Mouse (Mus musculus): ENCODE measurements around the gene Mas1. TPM values are rescaled to one million over a fixed set of nuclear protein-coding genes. Genes with fewer than 3 reads are reported as not detected.
A peak's percentile ranks its signal among the peaks of the same experiment; 100 is the strongest.

Mas1 gene
- total and polyA plus RNA-seq, 3 experiments: not detected

DNA sequence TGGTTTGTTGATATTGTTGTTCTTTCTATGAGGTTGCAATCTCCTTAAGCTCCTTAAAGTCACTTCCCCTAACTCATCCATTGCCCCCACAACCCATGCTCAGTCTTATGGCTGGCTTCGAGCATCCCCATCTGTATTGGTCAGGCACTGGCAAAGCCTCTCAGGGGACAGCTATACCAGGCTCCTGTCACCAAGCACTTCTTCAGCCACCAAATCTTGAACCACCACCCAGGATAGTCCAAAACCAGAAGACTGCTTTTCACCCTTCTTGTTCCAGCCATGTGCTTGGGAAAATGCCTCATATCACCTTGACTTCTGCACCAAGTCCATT, 57.0 kb downstream of the Mas1 start:
- no peak for DNase-seq (ENCODE audit: low read depth, low spot score)
- H3K9me3 ChIP-seq (replicated peaks; ENCODE audit: insufficient read depth, low read length): no peaks in the 10 kb centered on the region
- H3K27ac ChIP-seq (ENCODE audit: control insufficient read depth, low read depth, low read length): no peak overlapping the region
- H3K9ac ChIP-seq (ENCODE audit: control insufficient read depth, low read depth, low read length, poor library complexity, severe bottlenecking): no peak overlapping the region
- H3K36me3 ChIP-seq (ENCODE audit: control insufficient read depth in 1 of 2, insufficient read depth in 2 of 2, low read length in 2 of 2): no peaks in the 10 kb centered on the region
- no peak overlapping the region for H3K4me3 ChIP-seq (ENCODE audit: control insufficient read depth in 1 of 2, insufficient read depth in 1 of 2, low read depth in 2 of 2, low read length in 2 of 2)
- no peaks in the 10 kb centered on the region for H3K27me3 ChIP-seq (ENCODE audit: control insufficient read depth in 1 of 2, insufficient read depth in 2 of 2, low read length in 2 of 2)
- TF ChIP-seq EP300 (IDR thresholded peaks at IDR 0.05; ENCODE audit: low read depth in 1 of 2, low read length in 2 of 2) (no peak), GATA1 (IDR thresholded peaks at IDR 0.05; ENCODE audit: low read depth, low read length) (no peak), MYB (IDR thresholded peaks at IDR 0.05; ENCODE audit: low read depth, low read length) (no peak), KAT2A (conservative IDR thresholded peaks at IDR 0.05; ENCODE audit: low read depth, low read length) (no peak), ZMIZ1 (IDR thresholded peaks at IDR 0.05; ENCODE audit: low read depth, low read length) (no peak), RAD21 (IDR thresholded peaks at IDR 0.05; ENCODE audit: low read depth, low read length) (no peak), TBP (IDR thresholded peaks at IDR 0.05; ENCODE audit: low read depth, low read length) (no peak)
- no peaks in the 10 kb centered on the region; a peak in 1 of 4 replicates for H3K4me1 ChIP-seq (ENCODE audit: control insufficient read depth in 1 of 2, insufficient read depth in 2 of 2, low read length in 2 of 2)
- H3K79me2 ChIP-seq (ENCODE audit: control insufficient read depth, insufficient read depth, low read length, poor library complexity): no peaks in the 10 kb centered on the region

DNA sequence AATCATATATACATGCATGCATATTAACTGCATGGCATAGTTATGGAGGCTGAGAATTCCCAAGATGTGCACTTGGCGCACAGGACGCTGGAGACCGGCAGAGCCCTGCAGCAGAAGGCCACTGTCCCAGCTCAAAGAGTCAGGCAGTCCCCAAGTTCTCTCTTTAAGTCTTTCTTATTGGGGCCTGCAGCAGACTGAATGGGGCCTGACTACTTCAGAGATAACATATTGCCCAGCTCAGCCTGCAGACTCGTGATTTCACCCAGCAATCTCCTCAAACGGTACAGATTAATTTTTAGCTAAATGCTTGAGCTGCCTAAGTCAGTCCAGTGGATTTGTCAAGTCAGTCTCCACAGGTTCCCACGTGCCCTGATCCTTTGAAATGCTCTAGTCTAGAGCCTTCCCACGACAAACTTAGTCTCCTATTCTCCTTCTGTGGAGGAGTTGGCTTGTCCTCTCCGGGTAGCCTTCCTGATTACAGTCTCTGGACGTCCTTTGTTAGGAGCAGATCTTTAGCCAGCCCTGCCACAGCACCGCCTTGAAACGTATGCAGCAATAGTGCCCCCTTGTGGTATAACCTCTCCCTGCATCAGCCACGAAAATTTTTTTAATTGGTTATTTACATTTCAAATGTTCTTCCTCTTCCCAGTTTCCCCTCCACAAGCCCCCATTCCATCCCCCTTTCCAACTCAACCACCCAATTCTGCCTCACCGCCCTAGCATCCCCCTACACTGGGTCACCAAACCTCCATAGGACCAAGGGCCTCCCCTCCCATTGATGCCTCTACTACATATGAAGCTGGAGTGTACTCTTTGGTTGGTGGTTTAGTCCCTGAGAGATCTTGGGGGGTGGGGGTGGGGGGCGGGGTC, 57.6 kb downstream of the Mas1 start:
- no peak overlapping the region for H3K4me3 ChIP-seq (ENCODE audit: control insufficient read depth in 1 of 2, insufficient read depth in 1 of 2, low read depth in 2 of 2, low read length in 2 of 2)

DNA sequence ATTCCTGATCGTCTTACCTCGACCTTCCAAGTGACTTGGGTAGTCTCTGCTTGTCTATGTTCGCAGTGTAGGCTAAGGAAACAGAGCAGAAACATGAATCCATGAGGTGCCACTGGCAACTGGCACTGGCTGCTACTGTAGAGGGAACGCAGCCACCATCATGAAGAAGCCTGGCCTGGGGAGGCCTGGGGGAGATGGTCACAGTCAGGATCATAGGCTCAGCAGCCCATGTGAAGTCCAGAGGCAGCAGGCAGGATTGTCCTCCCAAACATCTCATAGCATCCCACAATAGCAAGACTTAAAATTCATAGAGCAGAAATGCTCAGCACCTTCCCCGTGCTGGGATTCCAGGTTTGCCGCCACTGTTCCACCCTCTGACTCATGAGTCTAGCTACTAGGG, 59.1 kb downstream of the Mas1 start:
- TF ChIP-seq ELF1 (IDR thresholded peaks at IDR 0.05; ENCODE audit: low read depth, low read length) (no peak), BHLHE40 (IDR thresholded peaks at IDR 0.05; ENCODE audit: borderline replicate concordance, low read depth, low read length) (no peak), POLR2A (IDR thresholded peaks at IDR 0.05; ENCODE audit: control insufficient read depth in 1 of 2, insufficient read depth in 1 of 2, low read depth in 1 of 2, low read length in 2 of 2, poor library complexity in 1 of 2) (no peak), UBTF (IDR thresholded peaks at IDR 0.05; ENCODE audit: borderline replicate concordance, insufficient read depth, low read depth, low read length) (no peak), HCFC1 (IDR thresholded peaks at IDR 0.05; ENCODE audit: low read depth, low read length) (no peak), USF1 (IDR thresholded peaks at IDR 0.05; ENCODE audit: low read depth, low read length) (no peak), USF2 (IDR thresholded peaks at IDR 0.05; ENCODE audit: borderline replicate concordance in 1 of 2, insufficient read depth in 1 of 2, low read depth in 1 of 2, low read length in 2 of 2) (no peak), ZMIZ1 (IDR thresholded peaks at IDR 0.05; ENCODE audit: low read depth, low read length) (no peak), GABPA (IDR thresholded peaks at IDR 0.05; ENCODE audit: low read depth, low read length) (no peak), MAX (IDR thresholded peaks at IDR 0.05; ENCODE audit: low read length) (no peak)
- H3K27me3 ChIP-seq (ENCODE audit: control insufficient read depth in 1 of 2, insufficient read depth in 2 of 2, low read length in 2 of 2): no peaks in the 10 kb centered on the region; a peak in 1 of 4 replicates
- H3K36me3 ChIP-seq (ENCODE audit: control insufficient read depth in 1 of 2, insufficient read depth in 2 of 2, low read length in 2 of 2): no peaks in the 10 kb centered on the region
- no peak overlapping the region for H3K9ac ChIP-seq (ENCODE audit: control insufficient read depth, low read depth, low read length, poor library complexity, severe bottlenecking)
- DNase-seq (ENCODE audit: low read depth, low spot score): no peak
- no peaks in the 10 kb centered on the region for H3K79me2 ChIP-seq (ENCODE audit: control insufficient read depth, insufficient read depth, low read length, poor library complexity)
- no peak overlapping the region for H3K4me3 ChIP-seq (ENCODE audit: control insufficient read depth in 1 of 2, insufficient read depth in 1 of 2, low read depth in 2 of 2, low read length in 2 of 2)
- H3K9me3 ChIP-seq (replicated peaks; ENCODE audit: insufficient read depth, low read length): no peaks in the 10 kb centered on the region
- H3K27ac ChIP-seq (ENCODE audit: control insufficient read depth, low read depth, low read length): no peak overlapping the region
- H3K4me1 ChIP-seq (ENCODE audit: control insufficient read depth in 1 of 2, insufficient read depth in 2 of 2, low read length in 2 of 2): no peaks in the 10 kb centered on the region

More for the DNA sequence above, 57.6 kb downstream of the Mas1 start:
- Histone ChIP-seq H3K27me3 (ENCODE audit: control insufficient read depth in 1 of 2, insufficient read depth in 2 of 2, low read length in 2 of 2) (no peaks in the 10 kb centered on the region), H3K79me2 (ENCODE audit: control insufficient read depth, insufficient read depth, low read length, poor library complexity) (no peaks in the 10 kb centered on the region), H3K36me3 (ENCODE audit: control insufficient read depth in 1 of 2, insufficient read depth in 2 of 2, low read length in 2 of 2) (no peaks in the 10 kb centered on the region), H3K27ac (ENCODE audit: control insufficient read depth, low read depth, low read length) (no peak overlapping the region), H3K4me1 (ENCODE audit: control insufficient read depth in 1 of 2, insufficient read depth in 2 of 2, low read length in 2 of 2) (no peaks in the 10 kb centered on the region), H3K9me3 (replicated peaks; ENCODE audit: insufficient read depth, low read length) (no peaks in the 10 kb centered on the region), H3K9ac (ENCODE audit: control insufficient read depth, low read depth, low read length, poor library complexity, severe bottlenecking) (no peak overlapping the region)
- peak; percentile 84 for DNase-seq (ENCODE audit: low read depth, low spot score)
- TF ChIP-seq SMC3 (IDR thresholded peaks at IDR 0.05; ENCODE audit: low read depth, low read length) (peak; percentile 91), CTCF (IDR thresholded peaks at IDR 0.05 in 2 of 3, conservative IDR thresholded peaks at IDR 0.05 in 1 of 3; ENCODE audit: control insufficient read depth in 1 of 3, insufficient read depth in 1 of 3, low read depth in 2 of 3, low read length in 3 of 3, poor library complexity in 1 of 3, severe bottlenecking in 1 of 3) (peak; percentile 76 to 97 (median 90)), ZC3H11A (IDR thresholded peaks at IDR 0.05; ENCODE audit: low read depth, low read length) (peak; percentile 88), ZMIZ1 (IDR thresholded peaks at IDR 0.05; ENCODE audit: low read depth, low read length) (no peak), ELF1 (IDR thresholded peaks at IDR 0.05; ENCODE audit: low read depth, low read length) (no peak), RAD21 (IDR thresholded peaks at IDR 0.05; ENCODE audit: low read depth, low read length) (peak; percentile 94), ZNF384 (IDR thresholded peaks at IDR 0.05; ENCODE audit: low read depth, low read length) (peak; percentile 67; the same call in 1 of the 2 replicates), EP300 (IDR thresholded peaks at IDR 0.05; ENCODE audit: low read depth in 1 of 2, low read length in 2 of 2) (no peak)
